In genomic region chr16:10944545-10944944, GRCm38 (mm10) we compare ENCODE assay signal across 25 mouse cellular contexts.
A peak's percentile ranks its signal among the peaks of the same experiment; 100 is the strongest.
DNase-seq lines count a peak whose midpoint lies in the region; ATAC-seq and TF ChIP-seq lines count a peak whose summit lies in the region.
"Had no signal": no experiment of that assay in that cellular context is flagged by ENCODE, and none has a peak within 500 bp of the region (broad histone marks: within the 10 kb centered on the region; RNA-seq: fewer than 3 reads in every experiment).

No protein-coding gene starts in this region.

- H3K4me1 ChIP-seq in hindbrain, embryonic 10.5 days (replicated peaks), result peaks cover 29% of the 10 kb centered on the region
- no peaks in the 10 kb centered on the region for H3K4me1 ChIP-seq in hindbrain, embryonic 16.5 days (ENCODE audit: control insufficient read depth, insufficient read depth, low read depth, low read length)
- no peaks in the 10 kb centered on the region for H3K4me1 ChIP-seq in liver, adult 2 months (ENCODE audit: control insufficient read depth, insufficient read depth, low read length)
- no peaks in the 10 kb centered on the region for H3K4me1 ChIP-seq in liver, embryonic 11.5 days (replicated peaks; ENCODE audit: control insufficient read depth, insufficient read depth, low read length)
- no peaks in the 10 kb centered on the region for H3K4me1 ChIP-seq in cortical plate, adult 2 months (ENCODE audit: control insufficient read depth, insufficient read depth, low read length)
- H3K4me1 ChIP-seq: forebrain, embryonic 15.5 days; liver, embryonic 15.5 days; midbrain, embryonic 12.5 days had no signal

- no peak overlapping the region for H3K9ac ChIP-seq in hindbrain, embryonic 16.5 days (ENCODE audit: low read depth, low read length)
- H3K9ac ChIP-seq in liver, adult 2 months (ENCODE audit: low read depth, low read length), result no peak overlapping the region
- H3K9ac ChIP-seq in liver, embryonic 11.5 days (ENCODE audit: low read depth, low read length), result no peak overlapping the region
- H3K9ac ChIP-seq: embryonic facial prominence, embryonic 15.5 days; forebrain, embryonic 15.5 days; heart, embryonic 12.5 days; liver, embryonic 15.5 days; midbrain, embryonic 12.5 days had no signal

- no peak overlapping the region for H3K4me3 ChIP-seq in hindbrain, embryonic 10.5 days
- H3K4me3 ChIP-seq in hindbrain, embryonic 16.5 days (ENCODE audit: low read length), result no peak overlapping the region
- H3K4me3 ChIP-seq in liver, adult 2 months (ENCODE audit: insufficient read depth, low read depth, low read length), result no peak overlapping the region
- no peak overlapping the region for H3K4me3 ChIP-seq in liver, embryonic 11.5 days (ENCODE audit: low read depth, low read length)
- H3K4me3 ChIP-seq in cortical plate, adult 2 months (ENCODE audit: insufficient read depth, low read length), result no peak overlapping the region
- H3K4me3 ChIP-seq: embryonic facial prominence, embryonic 15.5 days; forebrain, embryonic 15.5 days; heart, embryonic 12.5 days; liver, embryonic 15.5 days; midbrain, embryonic 12.5 days had no signal

- WGBS in hindbrain, embryonic 10.5 days, result 83% methylated on average over 7 of the region's 7 CpGs
- WGBS in hindbrain, embryonic 16.5 days, result 82% methylated on average over 7 of the region's 7 CpGs
- WGBS in liver, adult 2 months, result 81% methylated on average over 7 of the region's 7 CpGs
- 75% methylated on average over 7 of the region's 7 CpGs for WGBS in liver, embryonic 11.5 days

- ATAC-seq in hindbrain, embryonic 16.5 days, result no peak
- ATAC-seq in liver, embryonic 11.5 days (replicated peaks; ENCODE audit: low FRiP score), result no peak
- ATAC-seq: forebrain, embryonic 15.5 days; inflammation-experienced regulatory T-cells, adult 6 months; Patski had no signal

- DNase-seq in hindbrain, embryonic 10.5 days (ENCODE audit: low spot score), result no peak
- DNase-seq in liver, adult 2 months (ENCODE audit: extremely low read depth, low read depth, low spot score), result no peak
- DNase-seq in liver, embryonic 11.5 days (ENCODE audit: low spot score), result no peak
- peak; percentile 26 for DNase-seq in 3T3-L1 (ENCODE audit: low read depth, low spot score)
- no peak for DNase-seq in embryo, embryonic 10 days (ENCODE audit: low spot score)
- DNase-seq: adrenal gland, adult 8-10 months; cerebellum, adult 2 months; cerebellum, postnatal 25 days; gastrocnemius, postnatal 25 days; heart, adult 18-20 months; heart, postnatal 10 days; kidney, adult 9 months; kidney, postnatal 25 days; lung, postnatal 10 days; retina, postnatal 1 day; thymus, adult 2 months had no signal

- no peaks in the 10 kb centered on the region for H3K9me3 ChIP-seq in hindbrain, embryonic 10.5 days
- H3K9me3 ChIP-seq in hindbrain, embryonic 16.5 days (ENCODE audit: control insufficient read depth, low read length), result no peaks in the 10 kb centered on the region
- no peaks in the 10 kb centered on the region for H3K9me3 ChIP-seq in liver, embryonic 11.5 days (ENCODE audit: control insufficient read depth, low read length)
- H3K9me3 ChIP-seq: embryonic facial prominence, embryonic 15.5 days; forebrain, embryonic 15.5 days; liver, embryonic 15.5 days; midbrain, embryonic 12.5 days had no signal

- 0 out of 2 replicates have a peak, but pooled peaks have one; percentile 14 for TF ChIP-seq CTCF in liver, adult 2 months (IDR thresholded peaks at IDR 0.05; ENCODE audit: low read depth, low read length)
- TF ChIP-seq CTCF in cortical plate, adult 2 months (IDR thresholded peaks at IDR 0.05; ENCODE audit: extremely low read depth, insufficient read depth, low read length), result 0 out of 2 replicates have a peak, but pooled peaks have one; percentile 13

- TF ChIP-seq POLR2A in liver, adult 2 months (IDR thresholded peaks at IDR 0.05; ENCODE audit: extremely low read depth, insufficient read depth, low read length), result no peak
- TF ChIP-seq POLR2A in cortical plate, adult 2 months (IDR thresholded peaks at IDR 0.05; ENCODE audit: extremely low read depth, insufficient read depth, low read length), result no peak

- peak overlapping the region; percentile 54; the same call in 1 of the 2 replicates for H3K27ac ChIP-seq in hindbrain, embryonic 10.5 days
- H3K27ac ChIP-seq in hindbrain, embryonic 16.5 days (ENCODE audit: low read depth, low read length), result no peak overlapping the region
- no peak overlapping the region for H3K27ac ChIP-seq in liver, adult 2 months (replicated peaks; ENCODE audit: insufficient read depth, low read depth, low read length)
- no peak overlapping the region for H3K27ac ChIP-seq in liver, embryonic 11.5 days (ENCODE audit: low read depth, low read length)
- no peak overlapping the region for H3K27ac ChIP-seq in cortical plate, adult 2 months (ENCODE audit: insufficient read depth, low read length)
- H3K27ac ChIP-seq: embryonic facial prominence, embryonic 15.5 days; forebrain, embryonic 15.5 days; liver, embryonic 15.5 days; midbrain, embryonic 12.5 days had no signal

- no peaks in the 10 kb centered on the region for H3K27me3 ChIP-seq in hindbrain, embryonic 10.5 days (ENCODE audit: insufficient read depth, poor library complexity, severe bottlenecking)
- no peaks in the 10 kb centered on the region for H3K27me3 ChIP-seq in hindbrain, embryonic 16.5 days (replicated peaks; ENCODE audit: control insufficient read depth, insufficient read depth, low read length)
- no peaks in the 10 kb centered on the region for H3K27me3 ChIP-seq in liver, adult 2 months (ENCODE audit: control insufficient read depth, insufficient read depth, low read length)
- H3K27me3 ChIP-seq in liver, embryonic 11.5 days (replicated peaks; ENCODE audit: control insufficient read depth, insufficient read depth, low read length), result no peaks in the 10 kb centered on the region
- H3K27me3 ChIP-seq: embryonic facial prominence, embryonic 15.5 days; forebrain, embryonic 15.5 days; heart, embryonic 12.5 days; liver, embryonic 15.5 days; midbrain, embryonic 12.5 days; Patski had no signal

- no peaks in the 10 kb centered on the region for H3K79me2 ChIP-seq in liver, adult 2 months (ENCODE audit: control insufficient read depth, insufficient read depth, low read length)

- no peaks in the 10 kb centered on the region for H3K36me3 ChIP-seq in hindbrain, embryonic 10.5 days
- no peaks in the 10 kb centered on the region for H3K36me3 ChIP-seq in hindbrain, embryonic 16.5 days (ENCODE audit: control insufficient read depth, insufficient read depth, low read length)
- no peaks in the 10 kb centered on the region for H3K36me3 ChIP-seq in liver, adult 2 months (ENCODE audit: control insufficient read depth, insufficient read depth, low read length)
- H3K36me3 ChIP-seq in liver, embryonic 11.5 days (ENCODE audit: control insufficient read depth, insufficient read depth, low read length), result no peaks in the 10 kb centered on the region
- H3K36me3 ChIP-seq: embryonic facial prominence, embryonic 15.5 days; forebrain, embryonic 15.5 days; heart, embryonic 12.5 days; liver, embryonic 15.5 days; midbrain, embryonic 12.5 days had no signal

- H3K4me2 ChIP-seq in hindbrain, embryonic 16.5 days (ENCODE audit: low read length), result no peak overlapping the region
- H3K4me2 ChIP-seq in liver, embryonic 11.5 days, result no peak overlapping the region
- H3K4me2 ChIP-seq: embryonic facial prominence, embryonic 15.5 days; forebrain, embryonic 15.5 days; heart, embryonic 12.5 days; liver, embryonic 15.5 days; midbrain, embryonic 12.5 days had no signal
